Mouse (Mus musculus) ovary, postnatal 10 days (tissue): ENCODE data around the gene Ppfibp2.
A peak's percentile ranks its signal among the peaks of the same experiment; 100 is the strongest.

ENCODE experiments used
- DNase-seq: peaks from one replicate; pipeline ENCODE4 v3.0.0; 2022; ENCODE audit warnings: low spot score

Gene Ppfibp2

GRCm38 (mm10) chr7:107664063-107665056 lies 69.4 kb downstream of the Ppfibp2 start:
- no peak for DNase-seq

GRCm38 (mm10) chr7:107665221-107665585 lies 70.2 kb downstream of the Ppfibp2 start:
- DNase-seq: no peak

- DNase-seq: peak; percentile 48
Observed at GRCm38 (mm10) chr7:107665586-107666261, 70.7 kb downstream of the Ppfibp2 start.

GRCm38 (mm10) chr7:107666262-107666902 lies 71.4 kb downstream of the Ppfibp2 start:
- DNase-seq: no peak

- DNase-seq: no peak
Observed at GRCm38 (mm10) chr7:107668514-107668913, 73.5 kb downstream of the Ppfibp2 start.

GRCm38 (mm10) chr7:107675224-107675623 lies 80.2 kb downstream of the Ppfibp2 start:
- no peak for DNase-seq

- DNase-seq: no peak
Observed at GRCm38 (mm10) chr7:107680151-107680852, 85.3 kb downstream of the Ppfibp2 start.

- no peak for DNase-seq
Observed at GRCm38 (mm10) chr7:107681306-107681705, 86.3 kb downstream of the Ppfibp2 start.

GRCm38 (mm10) chr7:107683162-107683561 lies 88.2 kb downstream of the Ppfibp2 start:
- DNase-seq: no peak

- DNase-seq: no peak
Observed at GRCm38 (mm10) chr7:107683622-107684021, 88.6 kb downstream of the Ppfibp2 start.

GRCm38 (mm10) chr7:107685238-107685954 lies 90.4 kb downstream of the Ppfibp2 start:
- DNase-seq: no peak

GRCm38 (mm10) chr7:107685955-107686285 lies 90.9 kb downstream of the Ppfibp2 start:
- DNase-seq: no peak

GRCm38 (mm10) chr7:107687412-107687811 lies 92.4 kb downstream of the Ppfibp2 start:
- no peak for DNase-seq

- DNase-seq: no peak
Observed at GRCm38 (mm10) chr7:107688040-107688439, 93.0 kb downstream of the Ppfibp2 start.

- DNase-seq: no peak
Observed at GRCm38 (mm10) chr7:107690426-107691221, 95.6 kb downstream of the Ppfibp2 start.

GRCm38 (mm10) chr7:107691493-107691892 lies 96.5 kb downstream of the Ppfibp2 start:
- DNase-seq: no peak

- no peak for DNase-seq
Observed at GRCm38 (mm10) chr7:107694254-107694947, 99.4 kb downstream of the Ppfibp2 start.

GRCm38 (mm10) chr7:107697066-107697465 lies 102.1 kb downstream of the Ppfibp2 start:
- DNase-seq: no peak

GRCm38 (mm10) chr7:107699926-107700325 lies 104.9 kb downstream of the Ppfibp2 start:
- no peak for DNase-seq

- DNase-seq: no peak
Observed at GRCm38 (mm10) chr7:107700646-107701045, 105.6 kb downstream of the Ppfibp2 start.
